Mouse (Mus musculus) olfactory bulb, adult 2 months (tissue): ENCODE measurements at regions not wholly inside any gene's neighbourhood (a gene's known extent, or its start where the extent isn't known, plus 50 kb on each side); places are given as distances from the start of the nearest gene placed in this dataset.

Experiments
- CTCF ChIP-seq: fragments of 200-500 bp; IDR thresholded peaks from 2 replicates; pipeline ENCODE4 v1.5.1; 2012; ENCODE audit warnings: low read depth, mild to moderate bottlenecking, low read length, moderate library complexity; ENCODE audit not compliant: insufficient read depth
- POLR2A ChIP-seq: fragments of 200-500 bp; IDR thresholded peaks from 2 replicates; pipeline ENCODE4 v1.6.1; 2012; ENCODE audit warnings: mild to moderate bottlenecking, low read depth, low read length, moderate library complexity; ENCODE audit not compliant: insufficient read depth

DNA sequence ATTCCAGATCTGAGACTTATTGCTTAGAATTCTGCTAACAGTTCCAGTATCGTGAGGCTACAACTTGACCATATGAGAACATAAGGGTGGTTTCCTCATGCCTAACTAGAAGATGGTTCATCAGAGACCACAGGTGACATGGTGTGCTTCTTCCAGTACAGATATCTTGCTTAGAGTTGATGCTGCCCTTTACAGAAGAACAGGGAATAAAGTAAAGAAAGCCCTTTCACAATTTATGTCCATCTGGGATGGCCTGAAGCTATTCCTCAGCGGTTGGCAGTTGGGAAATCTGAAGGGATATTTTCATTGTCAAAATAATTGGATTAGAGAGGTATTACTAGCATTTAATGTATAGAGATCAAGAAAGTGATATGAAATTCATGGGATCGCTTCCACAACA lies 184.3 kb downstream of the Fam49a start:
- TF ChIP-seq CTCF = no peak
- TF ChIP-seq POLR2A = no peak
